Mouse (Mus musculus) G1E (cell line): ENCODE measurements around the gene Rcan1. TPM values are rescaled to one million over a fixed set of nuclear protein-coding genes. Genes with fewer than 3 reads are reported as not detected.
A peak's percentile ranks its signal among the peaks of the same experiment; 100 is the strongest.

ENCODE experiments used
- ATAC-seq: 2 replicates; pipeline ENCODE4 v1.8.0; 2016; ENCODE audit warnings: mild to moderate bottlenecking; ENCODE audit not compliant: insufficient number of reproducible peaks, poor library complexity, low FRiP score, severe bottlenecking; ENCODE audit errors: extremely low read depth
- DNase-seq: peaks from one replicate; pipeline ENCODE4 v3.0.0; 2012; ENCODE audit warnings: low spot score
- H3K27me3 ChIP-seq: 2 replicates; pipeline ENCODE4 v1.6.1; 2012; ENCODE audit warnings: mild to moderate bottlenecking, low read length, inconsistent platforms; ENCODE audit not compliant: insufficient read depth
- H3K36me3 ChIP-seq: replicated peaks from 2 replicates; pipeline ENCODE3; 2012; ENCODE audit warnings: mild to moderate bottlenecking, inconsistent platforms
- H3K4me1 ChIP-seq: 2 replicates; pipeline ENCODE4 v1.6.1; 2012; ENCODE audit warnings: low read depth, low read length, inconsistent platforms, mixed read lengths; ENCODE audit not compliant: insufficient read depth
- H3K4me3 ChIP-seq: 2 replicates; pipeline ENCODE4 v1.5.1; 2012; ENCODE audit warnings: low read depth, mild to moderate bottlenecking, inconsistent platforms, low read length, moderate library complexity, mixed read lengths
- H3K9me3 ChIP-seq: replicated peaks from 2 replicates; pipeline ENCODE4 v1.6.1; 2012; ENCODE audit warnings: inconsistent platforms
- CTCF ChIP-seq: IDR thresholded peaks from 2 replicates; pipeline ENCODE4 v1.5.1; 2012; ENCODE audit warnings: low read depth, low read length, inconsistent platforms, mixed read lengths
- GATA1 ChIP-seq: IDR thresholded peaks from 2 replicates; pipeline ENCODE4 v1.6.1; 2012; ENCODE audit warnings: borderline replicate concordance, low read length, inconsistent platforms, mixed read lengths
- GATA2 ChIP-seq: IDR thresholded peaks from 2 replicates; pipeline ENCODE4 v1.6.1; 2012; ENCODE audit warnings: low read depth, low read length, inconsistent platforms, borderline replicate concordance
- POLR2AphosphoS5 ChIP-seq: IDR thresholded peaks from 2 replicates; pipeline ENCODE4 v1.6.1; 2012; ENCODE audit warnings: low read depth, low read length, inconsistent platforms; ENCODE audit not compliant: insufficient replicate concordance
- TAL1 ChIP-seq: conservative IDR thresholded peaks from 2 replicates; pipeline ENCODE4 v1.6.1; 2012; ENCODE audit warnings: low read depth, low read length, inconsistent platforms, mixed read lengths
- polyA plus RNA-seq: library from polyadenylated mRNA; stranded (reverse); fragments of >175 nt; gene quantifications from 2 replicates; pipeline ENCODE4 v1.2.3, GENCODE M21; 2012
- total RNA-seq, 2 experiments: library from RNA; stranded (forward) in 1 of 2; stranded (reverse) in 1 of 2; fragments of 200-1000 nt in 1 of 2; fragments of >200 nt in 1 of 2; fragmentation: Nextera tagmentation in 1 of 2; gene quantifications; 2 replicates each; pipeline ENCODE4 v1.2.3; 2014 to 2017

Gene Rcan1
- total and polyA plus RNA-seq, 3 experiments: 12.3 to 16.1 (median 14.2) TPM

GRCm38 (mm10) chr16:92478561-92479150 lies 8.0 kb upstream of the Rcan1 start:
- ATAC-seq (no peak), DNase-seq (no peak)
- Histone ChIP-seq H3K36me3 (no peaks in the 10 kb centered on the region), H3K27me3 (peaks cover 37% of the 10 kb centered on the region), H3K4me1 (peaks cover 14% of the 10 kb centered on the region), H3K9me3 (no peaks in the 10 kb centered on the region), H3K4me3 (no peak overlapping the region)
- TF ChIP-seq POLR2AphosphoS5 (no peak), GATA2 (no peak), CTCF (no peak), GATA1 (no peak), TAL1 (no peak)

DNA sequence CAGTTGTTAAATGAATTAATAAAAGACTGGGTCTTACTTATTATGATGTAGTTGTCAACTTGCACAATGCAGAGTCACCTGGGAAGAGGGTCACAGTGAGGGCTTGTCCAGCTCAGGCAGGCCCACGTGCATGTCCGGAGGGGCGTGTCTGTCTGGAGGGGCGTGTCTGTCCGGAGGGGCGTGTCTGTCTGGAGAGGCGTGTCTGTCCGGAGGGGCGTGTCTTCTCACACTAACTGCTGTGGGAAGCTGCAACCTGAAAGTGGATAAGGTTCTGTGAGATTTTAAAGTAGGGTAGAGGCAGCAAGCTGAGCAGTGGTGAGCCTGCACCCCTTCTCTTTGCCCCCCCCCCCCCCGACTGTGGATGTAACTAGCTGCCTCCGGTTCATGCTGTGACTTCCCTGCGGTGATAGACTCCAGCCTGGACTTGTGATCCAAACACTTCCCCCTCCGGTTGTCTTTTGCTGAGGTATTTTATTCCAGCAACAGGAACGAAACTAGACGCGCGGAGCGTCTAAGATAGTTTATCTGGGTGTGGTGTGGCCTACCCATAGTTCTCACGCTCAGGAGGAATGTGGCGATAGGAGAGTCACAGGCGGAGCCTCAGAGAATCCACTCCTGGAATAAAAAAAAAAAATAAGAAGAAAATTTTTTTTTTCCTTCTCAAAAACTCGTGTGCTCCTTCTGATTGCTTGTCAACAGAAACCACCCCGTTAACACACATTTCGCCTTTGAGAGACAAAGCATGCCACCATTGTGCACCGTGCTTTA lies 4.6 kb upstream of the Rcan1 start:
- H3K4me3 ChIP-seq: peak overlapping the region; percentile 50; the same call in 1 of the 2 replicates
- DNase-seq (no peak), ATAC-seq (peak; percentile 28; the same call in 1 of the 2 replicates)
- no peak for TF ChIP-seq CTCF
- TF ChIP-seq POLR2AphosphoS5: no peak
- TF ChIP-seq GATA2: no peak
- TF ChIP-seq TAL1: no peak
- TF ChIP-seq GATA1: no peak
- H3K9me3 ChIP-seq: no peaks in the 10 kb centered on the region
- no peaks in the 10 kb centered on the region for H3K36me3 ChIP-seq
- peaks cover 28% of the 10 kb centered on the region for H3K27me3 ChIP-seq
- peaks cover 22% of the 10 kb centered on the region for H3K4me1 ChIP-seq

DNA sequence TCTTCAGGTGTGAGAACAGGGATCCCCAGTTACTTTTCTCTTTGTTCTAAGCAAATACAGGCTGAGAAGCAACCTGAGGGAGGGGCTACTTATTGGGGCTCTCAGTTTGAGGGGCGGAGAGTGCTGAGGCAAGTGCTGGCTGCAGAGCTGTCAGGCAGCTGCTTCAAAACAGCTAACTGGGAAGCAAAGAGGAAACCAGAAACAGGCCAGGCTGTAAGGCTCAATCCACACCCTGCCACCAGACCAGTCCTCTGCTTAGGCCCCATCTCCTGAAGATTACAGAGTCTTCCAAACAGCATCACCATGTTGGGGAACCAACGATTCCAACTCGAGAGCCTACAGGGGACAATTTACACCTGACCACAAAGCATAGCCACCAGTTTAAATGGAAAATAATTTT lies 2.2 kb upstream of the Rcan1 start:
- TF ChIP-seq GATA1: no peak
- no peak for TF ChIP-seq TAL1
- DNase-seq (no peak), ATAC-seq (no peak)

GRCm38 (mm10) chr16:92468459-92468858 lies 2.2 kb downstream of the Rcan1 start:
- DNase-seq: no peak
- no peak for TF ChIP-seq TAL1
- no peak for TF ChIP-seq CTCF
- TF ChIP-seq GATA1: no peak
- TF ChIP-seq GATA2: no peak
- TF ChIP-seq POLR2AphosphoS5: no peak
- H3K27me3 ChIP-seq: peaks cover 9% of the 10 kb centered on the region; the same call in 1 of the 2 replicates
- H3K9me3 ChIP-seq: no peaks in the 10 kb centered on the region
- ATAC-seq: no peak
- H3K36me3 ChIP-seq: peaks cover 5% of the 10 kb centered on the region
- H3K4me1 ChIP-seq: peaks cover 41% of the 10 kb centered on the region
- no peak overlapping the region for H3K4me3 ChIP-seq

More for the DNA sequence above, 2.2 kb upstream of the Rcan1 start:
- Histone ChIP-seq H3K9me3 (no peaks in the 10 kb centered on the region), H3K4me1 (peaks cover 21% of the 10 kb centered on the region), H3K27me3 (peaks cover 18% of the 10 kb centered on the region), H3K36me3 (no peaks in the 10 kb centered on the region), H3K4me3 (no peak overlapping the region)

- no peak for ATAC-seq
- H3K9me3 ChIP-seq: no peaks in the 10 kb centered on the region
- H3K4me3 ChIP-seq: no peak overlapping the region
- TF ChIP-seq POLR2AphosphoS5 (no peak), CTCF (no peak), GATA1 (no peak), GATA2 (no peak), TAL1 (no peak)
- peaks cover 9% of the 10 kb centered on the region; the same call in 1 of the 2 replicates for H3K27me3 ChIP-seq
- DNase-seq: no peak
- H3K4me1 ChIP-seq: peaks cover 49% of the 10 kb centered on the region
- peaks cover 17% of the 10 kb centered on the region for H3K36me3 ChIP-seq
These were observed 3.6 kb downstream of the Rcan1 start for GRCm38 (mm10) chr16:92467041-92467440.
